Mouse (Mus musculus): Measurements from ENCODE around the gene Pagr1b.

- TF ChIP-seq CTCF (IDR thresholded peaks at IDR 0.05; ENCODE audit: low read depth, low read length), result no peak
- no peak for TF ChIP-seq POLR2A (IDR thresholded peaks at IDR 0.05; ENCODE audit: borderline replicate concordance, low read depth, low read length)
Measured at GRCm38 (mm10) chr7:127012845-127013244, 3.4 kb downstream of the Pagr1b start.

All from bone marrow macrophage, adult 2 months (primary cell).